Mouse (Mus musculus): ENCODE results near the gene Rpl29.
A peak's percentile ranks its signal among the peaks of the same experiment; 100 is the strongest.

The Rpl29 gene

DNA sequence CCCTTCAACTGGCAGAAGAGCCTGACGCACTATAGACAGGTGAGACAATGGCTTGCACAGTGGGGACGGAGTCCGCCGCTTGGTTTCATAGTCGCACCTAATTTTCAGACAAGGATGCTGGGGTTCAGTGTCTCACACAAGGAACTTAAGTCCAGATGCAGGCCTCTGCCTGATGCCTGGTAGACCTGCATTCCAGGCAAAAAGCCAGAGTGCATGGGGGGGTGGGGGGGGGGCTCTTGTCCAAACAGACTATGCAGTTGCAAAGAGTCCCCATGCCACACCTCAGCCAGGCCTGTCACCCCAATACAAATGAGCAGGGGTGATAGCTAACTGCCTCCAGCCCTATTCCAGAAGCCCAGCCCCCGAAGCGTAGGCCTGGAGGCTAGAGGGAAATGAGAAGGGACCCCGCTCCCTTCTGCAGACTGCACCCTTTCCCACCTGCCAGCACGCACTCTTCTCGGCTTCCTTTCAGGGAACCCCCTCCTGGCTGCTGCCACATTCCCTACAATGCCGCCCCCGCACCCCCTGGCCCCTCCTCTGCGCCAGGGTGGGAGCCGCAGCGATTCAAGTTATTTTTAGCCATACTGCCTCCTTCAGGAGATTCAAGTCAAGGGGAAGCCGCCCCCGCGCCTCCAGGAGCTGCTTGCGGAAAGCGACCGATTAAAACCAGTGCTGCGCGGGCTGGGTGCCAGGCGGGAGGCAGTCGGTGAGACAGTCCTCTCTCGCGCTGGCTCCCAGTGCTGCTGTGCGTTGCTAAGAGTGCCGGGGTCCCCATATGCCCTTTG, 11.2 kb upstream of the Rpl29 start:
- peak; percentile 90 for DNase-seq

DNA sequence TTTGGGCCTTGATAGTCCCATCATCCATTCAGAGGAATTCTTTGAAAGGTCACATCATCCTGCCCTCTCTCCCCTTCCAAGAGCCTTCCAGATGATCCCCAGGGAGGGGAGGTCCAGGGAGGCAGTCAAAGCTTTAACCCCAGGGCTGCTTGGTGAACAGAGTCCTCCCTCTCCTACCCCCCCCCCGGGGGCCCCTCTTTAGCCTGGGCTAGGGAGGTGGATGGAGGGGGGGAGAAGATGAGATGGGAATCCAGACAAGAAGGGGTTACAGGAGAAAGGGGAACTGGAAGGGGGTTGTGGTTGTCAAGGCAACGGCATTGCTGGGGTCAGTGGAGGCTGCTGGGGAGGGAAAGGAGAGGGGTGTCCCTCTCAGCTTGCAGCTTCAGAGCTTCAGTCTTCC, 8.6 kb upstream of the Rpl29 start:
- no peak for DNase-seq

DNA sequence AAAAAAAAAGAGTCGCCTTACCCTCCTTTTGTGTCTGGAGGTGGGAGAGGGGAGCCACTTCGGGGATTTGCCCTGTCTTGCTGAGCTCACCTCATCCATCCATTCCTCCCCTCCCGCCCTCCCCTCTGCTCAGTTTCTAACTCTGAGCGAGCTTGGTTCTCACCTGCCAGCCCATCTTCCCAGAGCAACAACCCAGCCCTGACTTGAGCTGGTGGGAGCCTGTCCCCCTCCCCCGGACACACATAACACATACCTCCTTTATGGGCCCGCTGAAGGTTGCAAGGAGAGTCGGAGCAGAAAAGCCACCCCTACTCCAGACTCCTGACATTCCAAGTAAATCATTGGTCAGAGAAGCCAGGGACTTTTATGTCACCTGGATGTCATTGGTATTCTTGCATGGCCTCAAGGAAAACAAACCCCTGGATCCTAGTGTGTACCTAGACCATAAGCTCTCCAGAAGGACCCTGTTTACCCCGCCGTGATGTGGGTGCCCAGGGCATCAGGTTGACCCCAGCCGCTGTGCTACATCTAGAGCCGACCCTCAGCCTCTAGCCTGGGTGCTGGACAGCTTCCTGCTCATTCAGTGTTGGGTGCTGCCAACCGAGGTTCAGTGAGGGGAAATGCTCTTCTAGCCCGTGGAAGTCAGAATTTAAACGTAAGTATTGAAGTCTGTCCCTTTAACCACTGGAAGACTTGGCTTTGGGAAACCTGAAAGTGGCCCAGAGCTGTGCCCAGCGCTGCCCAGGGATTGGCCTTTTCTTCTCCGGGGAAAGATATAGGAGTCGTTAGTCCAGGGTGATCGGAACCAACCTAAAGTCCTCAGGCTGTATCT, 8.0 kb upstream of the Rpl29 start:
- no peak for DNase-seq

DNA sequence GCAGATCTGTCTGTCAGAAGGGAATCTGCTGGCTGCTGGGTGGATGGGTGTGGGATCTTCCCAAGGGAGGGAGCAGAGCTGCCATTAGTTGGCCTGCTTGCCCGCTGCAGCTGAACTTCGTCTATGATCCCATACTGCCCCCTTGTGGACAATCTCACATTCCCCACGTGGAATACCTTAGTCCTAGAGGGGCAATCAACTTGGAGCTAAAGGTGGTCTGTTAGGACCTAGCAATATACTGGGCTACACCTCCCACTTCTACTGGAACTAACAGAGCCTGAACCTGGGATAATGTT, 7.4 kb upstream of the Rpl29 start:
- peak; percentile 92 for DNase-seq

- no peak for DNase-seq
These were observed 484 bp upstream of the Rpl29 start for GRCm38 (mm10) chr9:106428719-106429220.

DNA sequence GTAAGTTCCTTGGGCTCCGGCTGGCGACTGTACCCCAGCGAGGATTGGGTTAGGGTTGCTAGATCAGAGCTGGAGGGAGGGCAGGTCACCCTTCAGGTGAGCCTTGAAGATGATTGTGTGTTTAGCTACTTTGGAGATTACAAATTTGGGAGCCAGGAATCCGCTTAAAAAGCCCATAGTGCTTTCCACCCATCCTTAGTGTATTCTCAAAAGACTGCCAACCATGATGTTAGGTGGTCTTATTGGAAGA, 686 bp downstream of the Rpl29 start:
- no peak for DNase-seq

DNA sequence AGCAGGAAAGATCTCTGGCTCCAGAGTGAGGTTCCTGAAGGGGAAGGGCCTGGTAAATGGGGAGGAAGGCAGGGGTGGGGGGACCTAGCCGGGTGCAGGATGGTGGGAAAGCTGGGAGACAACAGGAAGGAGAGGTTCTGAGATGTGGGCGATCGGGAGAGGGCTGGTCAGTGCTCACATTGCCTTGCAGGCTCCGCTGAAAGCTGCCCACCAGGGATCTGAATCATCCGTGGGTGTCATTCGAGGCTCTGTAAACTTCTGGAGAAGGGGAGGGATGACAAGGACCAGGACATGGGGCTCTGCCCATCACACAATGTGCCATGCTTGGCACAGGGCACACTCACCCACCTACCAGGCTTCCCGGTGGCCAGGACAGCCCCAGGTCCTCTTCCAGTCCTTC, 4.1 kb downstream of the Rpl29 start:
- DNase-seq = no peak

DNA sequence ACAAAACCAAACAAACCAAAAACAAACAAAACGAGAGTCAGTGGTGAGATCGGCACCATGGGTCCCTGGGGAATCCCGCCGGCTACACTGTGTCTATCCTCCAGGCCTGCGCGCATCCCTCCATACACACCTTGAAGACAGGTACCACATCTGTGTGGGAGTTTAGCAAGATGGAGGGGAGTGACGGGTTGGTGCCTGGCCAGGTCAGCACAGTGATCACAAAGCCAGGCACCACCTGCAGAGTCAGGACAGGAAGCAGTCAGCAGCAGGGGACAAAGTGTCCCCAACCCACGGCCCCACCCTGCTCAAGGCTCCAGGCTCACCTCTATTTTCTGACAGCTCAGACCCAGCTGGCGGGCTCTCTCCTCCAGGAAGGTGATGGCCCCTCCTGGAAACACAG, 7.3 kb downstream of the Rpl29 start:
- DNase-seq = no peak

GRCm38 (mm10) chr9:106442680-106443079, 13.4 kb downstream of the Rpl29 start:
- DNase-seq = no peak

DNA sequence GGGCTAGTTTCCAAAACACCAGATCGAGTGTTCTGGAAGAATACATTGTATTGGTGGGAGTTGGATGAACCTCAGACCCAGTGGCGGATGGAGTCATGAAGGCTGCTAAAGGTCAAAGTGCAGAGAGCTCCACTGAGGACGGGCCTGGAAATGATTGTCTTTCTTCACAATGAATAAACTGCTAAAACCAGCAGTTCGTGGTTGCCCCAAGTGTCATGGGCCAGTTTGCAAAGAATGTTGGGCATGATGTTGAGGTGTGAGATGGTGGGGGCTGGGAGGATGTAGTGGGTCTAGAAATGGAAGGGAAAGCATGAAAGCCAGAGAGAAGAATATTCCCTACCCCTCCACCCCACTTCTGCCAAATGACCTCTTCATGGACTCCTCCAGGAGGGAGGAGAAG, 15.6 kb downstream of the Rpl29 start:
- peak; percentile 51 for DNase-seq

- peak; percentile 98 for DNase-seq
These were observed 18.1 kb downstream of the Rpl29 start, which contains the start of the genes Abhd14b and Abhd14a for GRCm38 (mm10) chr9:106447348-106447747. Gene Abhd14b, plus strand, starts transcription at chr9:106447459. Gene Abhd14a, minus strand, starts transcription at chr9:106447678.

GRCm38 (mm10) chr9:106447951-106448350, 18.7 kb downstream of the Rpl29 start:
- DNase-seq = peak; percentile 44

DNA sequence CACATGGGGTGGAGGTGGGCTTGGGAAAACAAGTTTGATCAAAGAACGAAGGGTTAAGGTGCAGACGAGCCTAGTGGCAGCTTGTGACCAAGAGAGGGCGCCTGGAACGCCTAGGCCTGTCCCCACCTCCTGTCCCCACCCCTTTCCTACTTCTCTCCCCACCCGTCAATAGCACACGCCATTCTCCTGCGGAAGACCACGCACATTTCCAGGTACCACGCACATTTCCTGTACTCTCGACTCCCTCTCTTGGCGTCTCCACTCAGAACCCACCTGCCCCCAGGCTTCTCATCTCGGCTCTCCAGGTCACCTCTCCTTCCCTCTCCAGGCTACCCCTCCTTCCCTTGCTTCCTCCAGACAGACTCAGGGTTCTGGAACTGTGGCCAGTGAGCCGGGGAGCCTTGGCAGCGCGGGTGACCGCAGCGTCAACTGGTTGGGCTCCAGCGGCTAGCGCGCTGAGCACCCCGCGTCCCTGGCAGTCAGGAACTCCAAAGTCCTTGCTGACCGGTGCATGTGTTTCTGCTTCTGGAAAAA, 19.3 kb downstream of the Rpl29 start:
- peak; percentile 88 for DNase-seq

DNA sequence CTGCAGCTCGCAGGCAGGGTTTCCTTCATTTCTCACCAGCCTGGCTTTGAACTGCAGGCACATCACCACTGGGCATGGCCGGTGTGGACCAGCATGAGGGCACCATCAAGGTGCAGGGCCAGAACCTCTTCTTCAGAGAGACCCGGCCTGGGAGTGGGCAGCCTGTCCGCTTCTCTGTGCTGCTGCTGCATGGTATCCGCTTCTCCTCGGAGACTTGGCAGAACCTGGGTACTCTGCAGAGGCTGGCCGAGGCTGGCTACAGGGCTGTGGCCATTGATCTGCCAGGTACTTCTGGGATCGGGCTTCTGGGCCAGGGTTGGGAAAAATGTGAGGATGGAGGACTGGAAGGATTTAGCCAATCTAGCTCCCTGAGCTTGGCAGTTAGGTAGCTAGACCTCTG, 20.7 kb downstream of the Rpl29 start:
- no peak for DNase-seq

- peak; percentile 88 for DNase-seq
These were observed 21.4 kb downstream of the Rpl29 start for GRCm38 (mm10) chr9:106450661-106451060.

DNA sequence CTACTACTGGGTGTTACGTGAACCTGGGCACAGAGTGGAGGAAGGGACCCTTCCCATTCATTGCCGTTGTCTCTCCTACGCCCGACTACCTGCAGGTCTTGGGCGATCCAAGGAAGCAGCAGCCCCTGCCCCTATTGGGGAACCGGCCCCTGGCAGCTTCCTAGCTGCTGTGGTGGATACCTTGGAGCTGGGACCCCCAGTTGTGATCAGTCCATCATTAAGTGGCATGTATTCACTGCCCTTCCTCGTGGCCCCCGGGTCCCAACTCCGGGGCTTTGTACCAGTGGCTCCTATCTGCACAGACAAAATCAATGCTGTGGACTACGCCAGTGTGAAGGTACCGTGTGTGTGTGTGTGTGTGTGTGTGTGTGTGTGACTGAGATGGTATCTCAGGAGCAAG, 22.0 kb downstream of the Rpl29 start:
- DNase-seq = no peak

DNA sequence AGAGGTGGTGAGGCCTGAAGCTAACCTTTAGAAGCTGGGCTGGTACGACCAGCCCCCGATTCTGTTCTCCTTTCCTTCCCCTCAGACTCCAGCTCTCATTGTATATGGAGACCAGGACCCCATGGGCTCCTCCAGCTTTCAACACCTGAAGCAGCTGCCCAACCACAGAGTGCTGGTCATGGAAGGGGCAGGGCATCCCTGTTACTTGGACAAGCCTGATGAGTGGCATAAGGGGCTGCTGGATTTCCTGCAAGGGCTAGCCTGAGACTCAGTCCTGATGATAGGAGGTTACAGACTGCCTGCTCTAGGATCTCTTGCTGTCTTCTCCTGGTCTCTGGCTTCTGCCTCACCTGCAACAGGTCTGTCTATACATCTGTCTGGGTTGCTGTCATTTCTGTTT, 22.6 kb downstream of the Rpl29 start:
- DNase-seq = no peak

DNA sequence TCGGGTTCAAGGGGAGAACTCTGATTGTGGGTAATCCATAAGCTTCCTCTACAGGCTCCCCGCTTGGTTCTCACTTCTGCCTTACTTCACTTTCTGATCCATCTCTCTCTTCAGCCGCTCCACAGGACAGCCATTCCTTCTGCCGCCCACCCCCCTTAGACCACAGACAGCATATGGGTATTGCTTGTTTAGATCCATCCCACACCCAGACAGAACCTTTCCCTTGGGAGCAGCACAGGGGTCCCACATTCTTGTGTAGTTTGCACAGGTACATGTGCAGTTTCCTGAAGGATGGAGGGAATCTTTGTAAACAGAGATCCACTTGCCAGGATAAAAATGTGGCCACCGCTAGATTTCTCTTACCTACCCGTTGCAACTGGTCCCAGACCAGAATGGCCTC, 23.1 kb downstream of the Rpl29 start:
- DNase-seq = no peak

GRCm38 (mm10) chr9:106452821-106453220, 23.6 kb downstream of the Rpl29 start:
- peak; percentile 84 for DNase-seq

- DNase-seq = peak; percentile 87
These were observed 24.2 kb downstream of the Rpl29 start, which contains the start of gene Pcbp4 for GRCm38 (mm10) chr9:106453271-106454070. Gene Pcbp4, plus strand, starts transcription at chr9:106453291.

DNA sequence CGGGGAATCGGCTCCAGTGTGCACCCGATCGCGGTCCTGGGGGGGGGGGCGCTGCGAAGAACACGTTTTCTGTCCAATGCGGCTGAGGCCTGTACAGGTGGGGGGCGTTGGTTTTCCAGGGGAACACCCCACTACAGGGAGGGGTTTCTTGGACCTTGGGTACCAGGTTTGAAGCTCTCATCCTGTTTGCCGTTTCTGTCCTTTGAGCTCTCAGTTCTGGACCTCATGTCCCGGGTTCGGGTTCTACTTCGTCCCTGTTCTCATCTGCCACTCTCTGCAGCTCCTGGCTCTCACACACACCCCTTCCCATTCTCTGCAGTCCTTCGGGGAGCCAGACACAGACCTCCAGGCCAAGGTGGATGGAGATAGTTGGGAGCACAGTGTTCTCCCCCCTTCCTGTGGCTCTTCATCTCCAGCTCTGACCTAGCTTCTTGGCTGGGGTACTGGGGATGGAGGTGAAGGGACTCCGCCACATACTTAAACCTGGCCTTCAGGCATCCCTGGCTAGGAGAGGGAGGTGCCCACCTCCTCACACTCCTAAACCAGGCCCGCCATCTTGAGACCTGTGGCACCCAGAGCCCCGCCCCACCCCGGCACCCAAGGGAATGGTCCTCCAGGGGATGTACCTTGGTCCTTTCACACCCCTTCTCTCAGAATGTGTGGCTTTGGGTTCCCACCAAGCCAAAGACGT, 25.0 kb downstream of the Rpl29 start:
- DNase-seq = no peak

DNA sequence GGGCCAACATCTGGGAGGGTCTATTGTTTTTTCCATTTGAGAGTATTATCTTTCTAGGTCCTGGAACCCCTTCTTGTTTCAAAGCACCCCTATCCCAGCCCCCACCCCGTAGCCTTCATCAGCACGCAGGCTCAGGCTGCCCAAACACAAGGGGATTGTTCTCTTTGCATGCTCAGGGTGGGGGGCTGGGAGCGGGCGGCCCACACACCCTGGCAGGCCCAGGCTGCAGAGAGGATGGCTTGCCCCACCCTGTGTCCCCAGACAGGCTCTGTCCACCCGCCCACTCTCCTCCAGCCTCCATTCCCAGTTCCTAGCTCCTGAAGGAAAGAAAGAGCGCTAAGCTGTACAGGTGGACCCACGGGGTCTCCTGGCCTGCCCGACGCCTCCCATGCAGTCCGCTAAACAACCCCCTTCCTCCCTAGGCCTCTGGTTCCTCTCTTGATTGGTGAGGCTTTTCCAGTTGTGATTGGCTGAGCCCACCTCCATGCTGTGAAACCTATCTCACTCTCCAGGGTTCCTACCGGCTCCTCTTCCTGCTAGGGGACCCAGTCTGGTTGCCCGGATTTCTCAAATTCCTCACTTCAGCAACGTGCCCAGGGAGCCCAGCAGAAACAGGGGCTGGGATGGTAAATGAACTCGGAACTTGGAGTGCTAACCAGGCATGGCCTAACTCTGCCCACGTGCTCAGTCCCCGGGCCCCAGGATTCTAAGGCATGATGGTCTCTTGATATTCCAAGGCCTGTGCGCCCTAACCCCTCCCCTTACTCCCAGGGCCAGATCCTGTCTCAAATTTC, 25.8 kb downstream of the Rpl29 start:
- DNase-seq = no peak
